12 mouse cellular contexts compared by ENCODE assay signal in the genomic region with DNA sequence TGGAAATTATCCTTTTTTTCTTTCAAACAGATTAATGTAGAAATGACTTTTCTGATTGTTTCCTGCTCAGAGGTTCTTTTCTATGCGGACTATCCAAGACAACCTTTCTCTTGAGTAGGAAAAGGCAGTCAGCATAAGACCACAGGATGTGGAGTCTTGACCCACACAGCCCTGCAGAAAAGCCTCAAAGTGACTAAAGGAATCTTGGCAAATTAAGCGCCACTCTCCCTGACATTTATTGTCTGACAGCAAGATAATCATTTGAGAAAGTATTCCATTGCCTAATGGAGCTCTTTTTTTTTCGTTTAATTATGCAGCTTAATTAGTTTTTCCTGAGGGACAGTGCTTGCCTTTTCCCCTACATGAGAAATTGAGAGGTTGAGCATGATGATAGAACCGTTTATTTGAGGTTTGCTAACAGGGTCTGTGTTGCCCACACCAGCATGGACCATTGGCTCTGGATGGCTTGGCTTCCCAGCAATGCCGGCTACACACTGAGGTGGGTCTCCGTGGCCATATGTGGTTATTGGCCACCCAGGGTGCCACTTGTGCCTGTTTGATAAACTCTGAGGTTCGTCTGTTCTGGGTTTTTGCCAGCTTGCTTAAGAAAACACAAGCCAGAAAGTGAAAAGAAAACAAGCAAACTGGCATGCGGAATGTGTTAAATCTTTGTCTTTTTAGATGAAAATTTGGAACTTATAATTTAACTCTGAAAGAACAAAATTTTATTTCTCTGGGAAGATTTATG. TPM values are rescaled to one million over a fixed set of nuclear protein-coding genes. Genes with fewer than 3 reads are reported as not detected.
DNase-seq lines count a peak whose midpoint lies in the region; ATAC-seq and TF ChIP-seq lines count a peak whose summit lies in the region.
"Had no signal": no experiment of that assay in that cellular context is flagged by ENCODE, and none has a peak within 500 bp of the region (broad histone marks: within the 10 kb centered on the region; RNA-seq: fewer than 3 reads in every experiment).

No protein-coding gene starts in this region.

- no peak overlapping the region for H3K9ac ChIP-seq in limb, embryonic 12.5 days (replicated peaks)

- TF ChIP-seq CTCF in brain, embryonic 14.5 days (IDR thresholded peaks at IDR 0.05; ENCODE audit: borderline replicate concordance, extremely low read depth, insufficient read depth, insufficient read length), result no peak

- TF ChIP-seq POLR2A in brain, embryonic 14.5 days (IDR thresholded peaks at IDR 0.05; ENCODE audit: borderline replicate concordance, extremely low read depth, insufficient read depth, insufficient read length, poor library complexity, severe bottlenecking), result no peak

- no peak overlapping the region for H3K4me2 ChIP-seq in limb, embryonic 12.5 days
- H3K4me2 ChIP-seq: heart, embryonic 11.5 days had no signal

- H3K27ac ChIP-seq in limb, embryonic 12.5 days, result 0 out of 2 replicates have a peak overlapping the region, but pooled peaks have one; percentile 4

- H3K9me3 ChIP-seq in limb, embryonic 12.5 days, result no peaks in the 10 kb centered on the region

- WGBS in limb, embryonic 12.5 days, result 25% methylated on average over 8 of the region's 8 CpGs

- peak; percentile 44 to 57 for DNase-seq in cerebellum, postnatal 10 days
- no peak for DNase-seq in cerebellum, adult 11-12 months
- peak; percentile 47 for DNase-seq in left cerebral cortex, postnatal 4 days
- DNase-seq in left cerebral cortex, postnatal 14 days (ENCODE audit: low spot score in 2 of 2), result no peak
- DNase-seq in brain, embryonic 14.5 days (ENCODE audit: low read depth), result peak; percentile 51
- no peak for DNase-seq in thymus, postnatal 14 days
- no peak for DNase-seq in lung, adult 18-20 months
- DNase-seq: gastrocnemius, postnatal 10 days; liver; right cerebral cortex, postnatal 14 days had no signal

- H3K27me3 ChIP-seq in limb, embryonic 12.5 days, result no peaks in the 10 kb centered on the region

- 0 out of 2 replicates have a peak, but pooled peaks cover 6% of the 10 kb centered on the region for H3K4me1 ChIP-seq in limb, embryonic 12.5 days (replicated peaks)

- H3K4me3 ChIP-seq in limb, embryonic 12.5 days (replicated peaks), result no peak overlapping the region

- H3K36me3 ChIP-seq in limb, embryonic 12.5 days, result no peaks in the 10 kb centered on the region

- no peak for ATAC-seq in limb, embryonic 12.5 days (ENCODE audit: insufficient number of reproducible peaks, insufficient read depth, low FRiP score, low TSS enrichment, low read depth)

- intact Hi-C loops in left cerebral cortex, postnatal 4 days (cut with DNase I), result no loop called here
- intact Hi-C loops in left cerebral cortex, postnatal 14 days (cut with DNase I), result no loop called here

RNA-seq across cellular contexts. Expression of a gene that starts 56.3 kb away (rescaled TPM):
- 10 to 100 TPM; 51.2 to 52.0 TPM for total RNA-seq in left cerebral cortex, postnatal 4 days (2021)
- 10 to 100 TPM; 75.0 to 76.0 TPM for total RNA-seq in left cerebral cortex, postnatal 14 days (2021)
- polyA plus RNA-seq in brain, embryonic 14.5 days (2012; rRNA removed), result 15.0 and 20.2 TPM in 2 replicates
- 4.9 and 5.2 TPM in 2 replicates for polyA plus RNA-seq in limb, embryonic 12.5 days (2016; fragmentation: Nextera tagmentation; extraction: Ambion mirVana)

Comparison
In these comparisons a context has a peak if more than half of its experiments do, and no peak if none do; other contexts are left out.
1. DNase-seq: peak in cerebellum, postnatal 10 days (2 of 2), left cerebral cortex, postnatal 4 days (single experiment) and brain, embryonic 14.5 days (single experiment); none in cerebellum, adult 11-12 months (single experiment), left cerebral cortex, postnatal 14 days (0 of 2), thymus, postnatal 14 days (single experiment) and lung, adult 18-20 months (0 of 2).